ENCODE assay signal across 9 mouse cellular contexts in genomic region chr11:61949315-61949714, GRCm38 (mm10). TPM values are rescaled to one million over a fixed set of nuclear protein-coding genes. Genes with fewer than 3 reads are reported as not detected.
DNase-seq lines count a peak whose midpoint lies in the region; ATAC-seq and TF ChIP-seq lines count a peak whose summit lies in the region.
"Had no signal": no experiment of that assay in that cellular context is flagged by ENCODE, and none has a peak within 500 bp of the region (broad histone marks: within the 10 kb centered on the region; RNA-seq: fewer than 3 reads in every experiment).

No protein-coding gene starts in this region.

- H3K9me3 ChIP-seq in liver, embryonic 11.5 days (ENCODE audit: control insufficient read depth, low read length): no peaks in the 10 kb centered on the region
- no peaks in the 10 kb centered on the region for H3K9me3 ChIP-seq in liver, embryonic 14.5 days (ENCODE audit: control insufficient read depth, low read length)
- H3K9me3 ChIP-seq: neural tube, embryonic 13.5 days had no signal

- TF ChIP-seq POLR2A in bone marrow macrophage, adult 2 months (IDR thresholded peaks at IDR 0.05; ENCODE audit: borderline replicate concordance, low read depth, low read length): no peak

- no peaks in the 10 kb centered on the region for H3K4me1 ChIP-seq in liver, embryonic 11.5 days (replicated peaks; ENCODE audit: control insufficient read depth, insufficient read depth, low read length)
- H3K4me1 ChIP-seq in bone marrow macrophage, adult 2 months (ENCODE audit: control insufficient read depth, insufficient read depth, low read length): peaks cover 8% of the 10 kb centered on the region
- H3K4me1 ChIP-seq in liver, embryonic 14.5 days (replicated peaks; ENCODE audit: control insufficient read depth in 2 of 2, insufficient read depth in 2 of 2, low read length in 1 of 2): peaks cover 5% of the 10 kb centered on the region in 2 experiments
- H3K4me1 ChIP-seq: neural tube, embryonic 13.5 days had no signal

- H3K9ac ChIP-seq in liver, embryonic 11.5 days (ENCODE audit: low read depth, low read length): no peak overlapping the region
- no peak overlapping the region for H3K9ac ChIP-seq in liver, embryonic 14.5 days (replicated peaks)
- H3K9ac ChIP-seq: neural tube, embryonic 13.5 days had no signal

- no peak overlapping the region for H3K4me2 ChIP-seq in liver, embryonic 11.5 days
- H3K4me2 ChIP-seq in liver, embryonic 14.5 days (ENCODE audit: low read depth): no peak overlapping the region
- H3K4me2 ChIP-seq: neural tube, embryonic 13.5 days had no signal

- TF ChIP-seq CTCF in bone marrow macrophage, adult 2 months (IDR thresholded peaks at IDR 0.05; ENCODE audit: low read depth, low read length): peak; percentile 42; the same call in 1 of the 2 replicates
- TF ChIP-seq CTCF in liver, embryonic 14.5 days (IDR thresholded peaks at IDR 0.05; ENCODE audit: low read depth): peak; percentile 72

- WGBS in liver, embryonic 11.5 days: 4% methylated on average over 3 of the region's 3 CpGs
- WGBS in liver, embryonic 14.5 days (ENCODE audit: insufficient replicate concordance): under 1% methylated on average over 3 of the region's 3 CpGs

- no peak overlapping the region for H3K27ac ChIP-seq in liver, embryonic 11.5 days (ENCODE audit: low read depth, low read length)
- no peak overlapping the region for H3K27ac ChIP-seq in bone marrow macrophage, adult 2 months (ENCODE audit: insufficient read depth, low read depth, low read length)
- no peak overlapping the region for H3K27ac ChIP-seq in liver, embryonic 14.5 days
- H3K27ac ChIP-seq: neural tube, embryonic 13.5 days had no signal

- no peaks in the 10 kb centered on the region for H3K27me3 ChIP-seq in liver, embryonic 11.5 days (replicated peaks; ENCODE audit: control insufficient read depth, insufficient read depth, low read length)
- H3K27me3 ChIP-seq in liver, embryonic 14.5 days (ENCODE audit: control insufficient read depth, insufficient read depth, low read length): no peaks in the 10 kb centered on the region
- H3K27me3 ChIP-seq: neural tube, embryonic 13.5 days had no signal

- peak; percentile 24 to 43 for DNase-seq in adrenal gland, adult 18-20 months (ENCODE audit: low spot score in 2 of 2)
- DNase-seq in adrenal gland, postnatal 4 days (ENCODE audit: low spot score in 2 of 2): no peak
- DNase-seq in liver: peak; percentile 47
- no peak for DNase-seq in liver, embryonic 11.5 days (ENCODE audit: low spot score)
- DNase-seq in heart, postnatal 4 days: peak; percentile 68
- no peak for DNase-seq in liver, embryonic 14.5 days (ENCODE audit: low read depth in 3 of 3, low spot score in 3 of 3)
- DNase-seq in right cerebral cortex, postnatal 25 days: peak; percentile 42

- ATAC-seq in liver, embryonic 11.5 days (replicated peaks; ENCODE audit: low FRiP score): no peak
- ATAC-seq in liver, embryonic 14.5 days (ENCODE audit: insufficient read depth): no peak

- no peak for TF ChIP-seq EP300 in liver, embryonic 14.5 days (IDR thresholded peaks at IDR 0.05; ENCODE audit: low read depth)

- H3K4me3 ChIP-seq in liver, embryonic 11.5 days (ENCODE audit: low read depth, low read length): no peak overlapping the region
- no peak overlapping the region for H3K4me3 ChIP-seq in bone marrow macrophage, adult 2 months (ENCODE audit: insufficient read depth, low read length)
- H3K4me3 ChIP-seq in liver, embryonic 14.5 days (ENCODE audit: insufficient read depth in 1 of 2, low read depth in 2 of 2, low read length in 2 of 2): no peak overlapping the region
- H3K4me3 ChIP-seq: neural tube, embryonic 13.5 days had no signal

- no peaks in the 10 kb centered on the region for H3K36me3 ChIP-seq in liver, embryonic 11.5 days (ENCODE audit: control insufficient read depth, insufficient read depth, low read length)
- no peaks in the 10 kb centered on the region for H3K36me3 ChIP-seq in liver, embryonic 14.5 days (replicated peaks; ENCODE audit: control insufficient read depth, insufficient read depth, low read depth)
- H3K36me3 ChIP-seq: neural tube, embryonic 13.5 days had no signal

RNA-seq across cellular contexts. Expression of gene Specc1, which starts 7.2 kb away (rescaled TPM):
- total RNA-seq in adrenal gland, adult 18-20 months (2021): 1 to 10 TPM; 4.4 to 6.3 TPM
- total RNA-seq in adrenal gland, postnatal 4 days (2021): 10 to 100 TPM; 16.3 to 22.4 TPM
- 23.6 and 23.7 TPM in 2 replicates for polyA plus RNA-seq in liver, embryonic 11.5 days (2014; fragmentation: Nextera tagmentation; extraction: Ambion mirVana)
- polyA plus RNA-seq in bone marrow macrophage, adult 2 months (2012; ENCODE audit: insufficient read depth, insufficient read length, missing spikeins): 53.8 and 65.0 TPM in 2 replicates
- total RNA-seq in heart, postnatal 4 days (2021): 10 to 100 TPM; 18.3 to 26.7 TPM
- 23.5 and 26.2 TPM in 2 replicates for polyA plus RNA-seq in liver, embryonic 14.5 days (2012; rRNA removed)
- 40.5 and 43.5 TPM in 2 replicates for polyA plus RNA-seq in liver, embryonic 14.5 days (2014; fragmentation: Nextera tagmentation; extraction: Ambion mirVana)

RNA-seq across cellular contexts. Expression of gene Akap10, which starts 19.3 kb away (rescaled TPM):
- total RNA-seq in adrenal gland, adult 18-20 months (2021): 10 to 100 TPM; 25.3 to 26.0 TPM
- total RNA-seq in adrenal gland, postnatal 4 days (2021): 10 to 100 TPM; 29.0 TPM
- 17.9 and 19.4 TPM in 2 replicates for polyA plus RNA-seq in liver, embryonic 11.5 days (2014; fragmentation: Nextera tagmentation; extraction: Ambion mirVana)
- polyA plus RNA-seq in bone marrow macrophage, adult 2 months (2012; ENCODE audit: insufficient read depth, insufficient read length, missing spikeins): 46.2 and 46.4 TPM in 2 replicates
- 10 to 100 TPM; 16.9 to 18.6 TPM for total RNA-seq in heart, postnatal 4 days (2021)
- polyA plus RNA-seq in liver, embryonic 14.5 days (2012; rRNA removed): 5.4 and 6.5 TPM in 2 replicates
- polyA plus RNA-seq in liver, embryonic 14.5 days (2014; fragmentation: Nextera tagmentation; extraction: Ambion mirVana): 5.7 and 6.3 TPM in 2 replicates

Comparison
In these comparisons a context has a peak if more than half of its experiments do, and no peak if none do; other contexts are left out.
1. DNase-seq: peak in adrenal gland, adult 18-20 months (2 of 2), liver (single experiment), heart, postnatal 4 days (single experiment) and right cerebral cortex, postnatal 25 days (single experiment); none in adrenal gland, postnatal 4 days (0 of 2), liver, embryonic 11.5 days (single experiment) and liver, embryonic 14.5 days (0 of 3).